Mouse (Mus musculus): ENCODE results near the gene Trappc13. TPM values are rescaled to one million over a fixed set of nuclear protein-coding genes. Genes with fewer than 3 reads are reported as not detected.
A peak's percentile ranks its signal among the peaks of the same experiment; 100 is the strongest.

Trappc13 gene
- polyA plus RNA-seq, 1 experiment from 2014 or later: 44.3 TPM

DNA sequence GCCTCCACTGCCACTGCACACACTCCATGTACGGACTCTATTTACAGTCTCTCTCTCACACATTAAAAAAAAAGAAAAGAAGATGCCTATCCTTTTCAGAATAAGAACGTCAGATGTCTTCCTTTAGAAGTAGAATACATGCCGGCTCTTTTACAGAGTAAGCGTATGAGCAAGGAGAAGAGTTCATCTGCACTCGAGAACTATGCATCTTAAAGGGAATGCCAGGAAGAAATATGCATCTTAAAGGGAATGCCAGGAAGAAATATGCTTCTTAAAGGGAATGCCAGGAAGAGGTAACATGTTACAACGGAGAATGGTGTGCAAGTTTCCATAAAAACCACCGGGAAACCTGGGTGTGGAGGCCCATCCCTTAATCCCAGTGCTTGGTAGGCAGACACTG lies 23.2 kb downstream of the Trappc13 start:
- Histone ChIP-seq H3K4me3 (no peak overlapping the region), H3K36me3 (peaks cover 17% of the 10 kb centered on the region), H3K9me3 (replicated peaks) (no peaks in the 10 kb centered on the region), H3K27me3 (no peaks in the 10 kb centered on the region), H3K27ac (no peak overlapping the region), H3K9ac (no peak overlapping the region), H3K4me1 (replicated peaks) (no peaks in the 10 kb centered on the region), H3K4me2 (no peak overlapping the region)
- WGBS: 84% methylated on average over 7 of the region's 7 CpGs
- ATAC-seq (replicated peaks; ENCODE audit: insufficient number of reproducible peaks, insufficient read depth, low FRiP score, low read depth): no peak

DNA sequence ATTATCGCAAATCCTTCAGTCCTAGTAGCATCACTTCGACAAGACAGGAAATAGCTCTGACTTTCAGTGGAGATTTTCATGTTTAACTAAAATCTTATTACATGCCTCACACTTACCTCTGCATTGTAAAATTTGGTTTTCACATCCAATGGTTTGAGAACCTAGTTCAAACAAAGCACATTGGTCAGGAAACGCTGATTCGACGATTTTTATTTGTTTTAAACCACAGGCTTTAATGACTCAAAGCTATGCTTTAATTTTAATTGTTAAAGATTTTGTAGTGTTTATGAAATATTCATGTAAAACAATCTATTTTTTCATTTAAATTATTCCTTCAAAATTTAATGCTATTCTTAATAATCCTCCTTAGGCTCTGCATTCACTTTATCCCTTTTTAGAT lies 24.1 kb downstream of the Trappc13 start:
- no peak overlapping the region for H3K27ac ChIP-seq
- no peak overlapping the region for H3K4me2 ChIP-seq
- H3K9me3 ChIP-seq (replicated peaks): no peaks in the 10 kb centered on the region
- peaks cover 15% of the 10 kb centered on the region for H3K36me3 ChIP-seq
- H3K4me1 ChIP-seq (replicated peaks): no peaks in the 10 kb centered on the region
- WGBS: 94% methylated on average over 5 of the region's 5 CpGs
- no peak for ATAC-seq (replicated peaks; ENCODE audit: insufficient number of reproducible peaks, insufficient read depth, low FRiP score, low read depth)
- H3K9ac ChIP-seq: no peak overlapping the region
- H3K4me3 ChIP-seq: no peak overlapping the region
- H3K27me3 ChIP-seq: no peaks in the 10 kb centered on the region

DNA sequence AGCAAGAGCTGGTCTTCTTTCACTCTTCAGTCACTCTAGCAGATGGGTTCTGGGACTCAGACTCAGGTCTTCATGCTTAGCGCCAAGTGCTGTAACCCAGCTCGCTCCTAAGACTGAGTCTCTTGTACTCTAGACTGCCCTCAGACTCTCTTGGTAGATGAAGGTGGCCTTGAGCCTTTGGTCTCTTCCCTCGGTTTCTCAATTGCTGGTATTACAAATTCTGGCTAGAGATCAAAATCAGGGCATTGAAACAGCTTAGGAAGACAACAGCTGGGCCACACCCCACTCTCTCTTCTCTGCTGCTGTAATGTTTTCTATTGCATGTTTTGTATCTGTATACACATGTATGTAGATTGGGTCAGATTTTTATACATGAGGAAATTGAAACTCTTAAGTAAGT lies 32.6 kb downstream of the Trappc13 start:
- H3K4me2 ChIP-seq: no peak overlapping the region
- 92% methylated on average over 3 of the region's 3 CpGs for WGBS

DNA sequence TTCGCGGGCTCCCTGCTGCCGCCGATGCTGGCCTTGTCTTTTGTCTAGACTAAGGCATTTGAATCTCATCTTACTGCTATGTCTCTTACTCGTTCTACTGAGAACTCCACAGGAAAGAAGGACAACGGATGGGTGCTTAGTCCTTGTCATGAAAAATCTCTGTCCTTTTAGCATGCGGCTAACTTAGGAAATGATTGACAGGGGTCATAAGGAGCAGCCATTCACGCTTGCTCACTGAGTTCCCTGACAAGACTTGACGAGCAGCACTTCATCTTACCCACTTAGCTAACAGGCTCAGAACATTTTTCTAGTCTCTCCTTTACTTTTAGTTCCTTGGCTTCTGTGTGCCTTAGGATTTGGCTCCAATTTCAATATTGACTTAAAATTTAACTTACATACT lies 33.4 kb downstream of the Trappc13 start:
- ATAC-seq (replicated peaks; ENCODE audit: insufficient number of reproducible peaks, insufficient read depth, low FRiP score, low read depth): no peak
- WGBS: 81% methylated on average over 9 of the region's 9 CpGs
- Histone ChIP-seq H3K36me3 (peaks cover 61% of the 10 kb centered on the region), H3K27me3 (no peaks in the 10 kb centered on the region), H3K4me3 (no peak overlapping the region), H3K4me2 (no peak overlapping the region), H3K27ac (no peak overlapping the region), H3K4me1 (replicated peaks) (no peaks in the 10 kb centered on the region), H3K9me3 (replicated peaks) (no peaks in the 10 kb centered on the region), H3K9ac (no peak overlapping the region)

More for the DNA sequence above, 32.6 kb downstream of the Trappc13 start:
- Histone ChIP-seq H3K9me3 (replicated peaks) (no peaks in the 10 kb centered on the region), H3K9ac (no peak overlapping the region), H3K27ac (no peak overlapping the region), H3K27me3 (no peaks in the 10 kb centered on the region), H3K4me3 (no peak overlapping the region), H3K36me3 (peaks cover 61% of the 10 kb centered on the region), H3K4me1 (replicated peaks) (no peaks in the 10 kb centered on the region)
- no peak for ATAC-seq (replicated peaks; ENCODE audit: insufficient number of reproducible peaks, insufficient read depth, low FRiP score, low read depth)

DNA sequence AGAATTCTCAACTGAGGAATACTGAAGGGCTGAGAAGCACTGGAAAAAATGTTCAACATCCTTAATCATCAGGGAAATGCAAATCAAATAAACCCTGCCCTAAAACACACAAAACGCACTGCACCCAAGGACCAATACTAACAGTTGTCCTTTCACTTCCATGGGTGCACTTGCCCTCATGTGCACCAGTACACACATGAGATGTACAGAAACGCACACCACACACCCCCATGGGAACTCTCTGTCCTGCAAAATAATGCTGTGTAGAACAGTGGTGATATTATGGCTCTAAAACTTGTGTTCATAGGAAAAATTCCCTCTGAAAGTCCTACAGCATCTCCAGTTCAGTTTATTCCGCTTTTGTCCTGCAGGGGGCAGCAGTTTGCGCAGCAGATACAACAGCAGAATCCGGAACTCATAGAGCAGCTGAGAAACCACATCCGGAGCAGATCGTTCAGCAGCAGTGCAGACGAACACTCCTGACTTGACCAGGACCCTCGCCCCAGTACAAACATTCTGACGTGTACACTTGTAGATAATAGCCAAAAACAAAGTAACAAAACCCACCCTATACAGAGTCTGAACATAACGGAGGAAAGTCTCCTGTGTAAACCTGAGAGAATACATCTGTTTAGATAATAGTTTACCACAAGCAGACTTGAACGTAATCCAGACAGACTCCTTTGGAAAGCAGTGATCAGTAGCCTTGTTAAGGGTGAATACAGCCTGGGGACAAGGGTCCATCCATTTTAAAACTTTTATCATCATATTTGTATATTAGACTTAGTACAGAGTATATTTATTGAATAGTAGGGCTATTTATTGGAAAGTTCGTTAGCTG lies 38.7 kb downstream of the Trappc13 start:
- no peak overlapping the region for H3K9ac ChIP-seq
- peaks cover 19% of the 10 kb centered on the region for H3K36me3 ChIP-seq
- no peak for ATAC-seq (replicated peaks; ENCODE audit: insufficient number of reproducible peaks, insufficient read depth, low FRiP score, low read depth)
- H3K9me3 ChIP-seq (replicated peaks): no peaks in the 10 kb centered on the region
- no peaks in the 10 kb centered on the region for H3K27me3 ChIP-seq
- H3K4me1 ChIP-seq (replicated peaks): no peaks in the 10 kb centered on the region
- H3K27ac ChIP-seq: no peak overlapping the region
- H3K4me2 ChIP-seq: peak overlapping the region; percentile 36; the same call in 1 of the 2 replicates
- no peak overlapping the region for H3K4me3 ChIP-seq
- WGBS: 39% methylated on average over 13 of the region's 13 CpGs

DNA sequence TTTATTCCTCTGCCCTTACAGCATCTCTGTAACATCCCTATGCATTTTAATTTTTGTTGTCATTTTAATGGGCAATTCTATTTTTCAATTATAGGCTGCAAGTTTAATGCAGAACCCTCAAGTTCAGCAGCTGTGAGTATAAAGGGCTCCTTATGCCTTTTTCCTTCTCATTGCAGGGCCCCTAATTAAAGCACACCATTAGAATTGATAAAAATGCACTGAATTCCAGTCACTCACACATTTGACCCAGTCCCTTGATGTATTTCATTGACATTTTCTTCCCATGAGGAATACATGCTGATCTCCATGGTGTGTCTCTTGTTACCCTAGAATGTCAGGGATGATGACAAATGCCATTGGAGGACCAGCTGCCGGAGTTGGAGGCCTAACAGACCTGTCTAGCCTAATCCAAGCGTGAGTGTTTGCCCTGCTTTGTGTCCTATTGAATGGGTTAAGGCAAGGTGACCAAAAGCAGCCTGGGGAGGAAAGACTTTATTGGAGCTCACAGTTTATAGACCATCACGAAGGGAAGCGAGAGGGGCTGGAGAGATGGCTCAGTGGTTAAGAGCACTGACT lies 43.7 kb downstream of the Trappc13 start:
- no peak for ATAC-seq (replicated peaks; ENCODE audit: insufficient number of reproducible peaks, insufficient read depth, low FRiP score, low read depth)
- no peaks in the 10 kb centered on the region for H3K4me1 ChIP-seq (replicated peaks)
- 80% methylated on average over 4 of the region's 4 CpGs for WGBS
- H3K36me3 ChIP-seq: no peaks in the 10 kb centered on the region
- H3K9me3 ChIP-seq (replicated peaks): no peaks in the 10 kb centered on the region
- no peaks in the 10 kb centered on the region for H3K27me3 ChIP-seq
- H3K9ac ChIP-seq: no peak overlapping the region
- H3K27ac ChIP-seq: no peak overlapping the region
- H3K4me3 ChIP-seq: no peak overlapping the region
- H3K4me2 ChIP-seq: no peak overlapping the region

DNA sequence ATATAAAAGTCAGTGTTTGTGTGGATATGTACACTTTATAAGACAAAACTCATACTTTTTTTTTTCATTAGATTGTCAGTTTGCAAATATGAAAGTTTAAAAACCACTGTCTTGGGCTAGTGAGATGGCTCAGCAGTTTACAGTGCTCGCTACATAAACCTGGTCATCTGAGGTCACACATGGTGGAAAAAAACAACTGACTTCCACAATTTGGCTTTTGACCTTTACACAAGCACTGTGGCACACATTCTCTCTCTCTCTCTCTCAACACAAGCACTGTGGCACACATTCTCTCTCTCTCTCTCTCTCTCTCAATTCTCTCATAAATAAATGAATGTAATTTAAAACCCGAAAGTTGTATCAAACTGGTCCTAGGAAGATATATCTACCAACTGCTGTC lies 45.7 kb downstream of the Trappc13 start:
- Histone ChIP-seq H3K9me3 (replicated peaks) (no peaks in the 10 kb centered on the region), H3K4me2 (no peak overlapping the region), H3K36me3 (no peaks in the 10 kb centered on the region), H3K4me1 (replicated peaks) (no peaks in the 10 kb centered on the region), H3K27me3 (no peaks in the 10 kb centered on the region), H3K9ac (no peak overlapping the region), H3K4me3 (no peak overlapping the region), H3K27ac (no peak overlapping the region)
- WGBS: 85% methylated on average over 2 of the region's 2 CpGs
- ATAC-seq (replicated peaks; ENCODE audit: insufficient number of reproducible peaks, insufficient read depth, low FRiP score, low read depth): no peak

DNA sequence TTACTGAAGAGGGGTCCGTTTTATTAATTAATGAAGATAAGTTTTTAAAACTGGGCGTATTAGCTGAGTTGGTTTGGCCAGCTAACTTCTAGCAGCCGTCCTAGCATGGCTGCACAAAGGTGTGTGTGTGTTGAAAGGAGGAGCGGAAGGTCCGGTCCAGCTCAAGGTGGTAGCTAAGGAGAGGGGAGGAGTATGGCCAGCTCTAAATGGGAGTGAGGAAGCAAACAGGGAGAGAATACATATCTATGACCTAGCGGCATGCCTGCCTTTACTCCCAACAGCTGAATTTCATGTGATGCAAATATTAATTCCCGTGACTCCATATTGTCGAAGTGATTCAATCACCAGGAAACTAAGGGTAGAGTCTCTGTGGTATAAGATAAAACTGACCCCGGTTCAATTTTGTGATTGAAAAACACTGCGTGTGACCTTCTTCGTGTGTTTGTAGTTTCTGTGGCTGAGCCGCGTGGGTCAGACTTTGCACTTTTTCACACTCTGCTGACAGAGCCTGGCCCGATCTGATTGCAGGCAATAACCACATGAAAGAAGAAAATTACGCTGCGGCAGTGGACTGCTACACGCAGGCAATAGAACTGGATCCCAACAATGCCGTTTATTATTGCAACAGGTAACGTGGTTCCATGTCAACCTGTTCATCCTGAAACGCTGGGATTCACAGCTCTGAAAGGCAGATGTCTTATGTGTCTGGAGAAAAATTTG lies 54.4 kb downstream of the Trappc13 start:
- no peaks in the 10 kb centered on the region for H3K36me3 ChIP-seq
- no peak overlapping the region for H3K9ac ChIP-seq
- no peaks in the 10 kb centered on the region for H3K4me1 ChIP-seq (replicated peaks)
- WGBS: 91% methylated on average over 20 of the region's 20 CpGs
- no peaks in the 10 kb centered on the region for H3K9me3 ChIP-seq (replicated peaks)
- no peak overlapping the region for H3K4me3 ChIP-seq
- no peak for ATAC-seq (replicated peaks; ENCODE audit: insufficient number of reproducible peaks, insufficient read depth, low FRiP score, low read depth)
- no peak overlapping the region for H3K4me2 ChIP-seq
- H3K27me3 ChIP-seq: no peaks in the 10 kb centered on the region
- H3K27ac ChIP-seq: no peak overlapping the region

DNA sequence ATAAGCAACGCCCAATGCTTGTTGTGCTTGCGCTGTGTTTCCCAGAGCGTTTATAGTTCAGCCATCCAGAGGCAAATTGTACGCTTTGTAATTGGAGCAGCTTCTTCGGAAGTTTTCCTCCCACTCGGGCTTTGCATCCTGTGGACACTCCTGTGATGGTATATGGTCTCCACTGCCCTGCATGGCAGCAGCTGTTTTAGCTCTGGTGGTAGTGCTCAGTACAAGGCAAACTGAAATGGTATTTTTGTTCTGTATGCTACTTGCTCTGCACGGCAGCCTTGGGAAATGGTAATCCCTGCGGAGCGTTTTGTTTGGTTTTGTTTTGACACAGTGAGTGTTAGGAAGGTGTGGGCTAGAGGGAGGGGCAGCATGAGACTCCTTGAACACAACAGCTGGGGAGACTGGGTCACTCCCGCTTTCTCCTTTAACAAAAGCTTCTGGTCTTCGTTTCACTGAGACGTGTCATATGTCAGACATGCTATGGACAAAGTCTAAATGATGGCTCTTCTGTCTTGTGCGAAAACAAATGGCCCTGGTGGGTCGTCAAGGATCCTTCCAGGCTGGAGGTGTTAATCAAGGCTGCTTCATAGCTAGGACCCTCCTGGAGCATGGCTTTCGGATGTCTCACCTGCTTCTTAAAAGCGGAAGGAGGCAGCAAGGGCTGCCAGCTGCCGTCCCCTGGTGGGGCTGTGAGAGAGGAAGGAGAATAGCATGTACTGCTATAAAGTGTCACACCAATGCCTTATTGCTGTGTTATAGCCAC lies 56.0 kb downstream of the Trappc13 start:
- 68% methylated on average over 17 of the region's 17 CpGs for WGBS
- Histone ChIP-seq H3K4me2 (no peak overlapping the region), H3K9ac (no peak overlapping the region), H3K36me3 (no peaks in the 10 kb centered on the region), H3K4me3 (no peak overlapping the region), H3K4me1 (replicated peaks) (no peaks in the 10 kb centered on the region), H3K9me3 (replicated peaks) (no peaks in the 10 kb centered on the region), H3K27ac (no peak overlapping the region), H3K27me3 (no peaks in the 10 kb centered on the region)
- ATAC-seq (replicated peaks; ENCODE audit: insufficient number of reproducible peaks, insufficient read depth, low FRiP score, low read depth): no peak

DNA sequence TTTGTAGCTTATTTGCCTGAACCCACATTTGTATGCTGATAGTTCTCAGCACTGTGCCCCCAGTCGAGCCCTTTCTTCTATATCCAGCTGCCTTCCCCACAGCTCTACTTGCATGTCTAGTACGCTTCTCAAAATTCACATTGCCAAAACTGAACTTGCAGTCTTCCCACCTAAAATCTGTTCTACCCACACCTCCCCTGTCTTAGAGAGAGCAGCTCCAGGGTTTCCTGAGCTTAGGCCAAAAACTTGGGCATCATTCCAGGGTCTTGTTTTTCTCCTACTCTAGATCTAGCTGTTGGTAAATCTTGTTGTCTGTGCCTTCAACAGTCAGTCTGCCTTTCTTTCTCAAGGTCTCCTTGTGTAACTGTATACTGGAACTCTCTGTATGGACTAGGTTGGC lies 63.4 kb downstream of the Trappc13 start:
- H3K27me3 ChIP-seq: no peaks in the 10 kb centered on the region
- no peak overlapping the region for H3K4me3 ChIP-seq
- H3K36me3 ChIP-seq: no peaks in the 10 kb centered on the region
- H3K9ac ChIP-seq: no peak overlapping the region
- H3K4me1 ChIP-seq (replicated peaks): peaks cover 11% of the 10 kb centered on the region
- no peaks in the 10 kb centered on the region for H3K9me3 ChIP-seq (replicated peaks)
- ATAC-seq (replicated peaks; ENCODE audit: insufficient number of reproducible peaks, insufficient read depth, low FRiP score, low read depth): no peak
- no peak overlapping the region for H3K4me2 ChIP-seq
- 87% methylated on average over 2 of the region's 2 CpGs for WGBS
- no peak overlapping the region for H3K27ac ChIP-seq

DNA sequence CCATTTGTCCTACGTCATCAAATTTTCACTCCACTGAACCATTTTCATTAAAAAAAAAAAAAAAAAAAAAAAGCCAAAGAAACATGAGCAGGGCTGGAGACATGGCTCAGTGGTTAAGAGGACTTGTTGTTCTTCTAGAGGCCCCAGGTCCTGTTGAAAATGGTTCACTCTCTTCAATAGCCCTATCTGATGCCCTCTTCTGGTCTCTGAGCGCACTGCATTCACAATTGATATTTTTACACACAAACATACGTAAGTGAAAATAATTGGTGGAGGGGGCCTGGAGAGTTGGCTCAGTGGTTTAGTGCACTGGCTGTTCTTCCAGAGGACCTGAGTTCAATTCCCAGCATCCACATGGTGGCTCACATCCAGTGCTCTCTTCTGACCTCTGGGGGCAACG lies 64.5 kb downstream of the Trappc13 start:
- WGBS: 97% methylated on average over 4 of the region's 4 CpGs
- no peak overlapping the region for H3K27ac ChIP-seq
- H3K27me3 ChIP-seq: no peaks in the 10 kb centered on the region
- no peak overlapping the region for H3K4me2 ChIP-seq
- H3K9ac ChIP-seq: no peak overlapping the region
- H3K36me3 ChIP-seq: no peaks in the 10 kb centered on the region
- no peaks in the 10 kb centered on the region for H3K9me3 ChIP-seq (replicated peaks)
- peaks cover 11% of the 10 kb centered on the region for H3K4me1 ChIP-seq (replicated peaks)
- no peak overlapping the region for H3K4me3 ChIP-seq
- no peak for ATAC-seq (replicated peaks; ENCODE audit: insufficient number of reproducible peaks, insufficient read depth, low FRiP score, low read depth)
